Mouse (Mus musculus) layer of hippocampus, adult 9-11 months (tissue): ENCODE results near the gene Arpp21.
"Not testable (repeated sequence)": the region's sequence is repeated elsewhere in the genome, so short reads cannot be mapped to it uniquely, and the experiment has no call there.

Experiments
- DNase-seq: peaks from one replicate; pipeline ENCODE4 v3.0.0; 2022

The Arpp21 gene

GRCm38 (mm10) chr9:112100841-112101595 lies 134.7 kb downstream of the Arpp21 start:
- no peak for DNase-seq

DNA sequence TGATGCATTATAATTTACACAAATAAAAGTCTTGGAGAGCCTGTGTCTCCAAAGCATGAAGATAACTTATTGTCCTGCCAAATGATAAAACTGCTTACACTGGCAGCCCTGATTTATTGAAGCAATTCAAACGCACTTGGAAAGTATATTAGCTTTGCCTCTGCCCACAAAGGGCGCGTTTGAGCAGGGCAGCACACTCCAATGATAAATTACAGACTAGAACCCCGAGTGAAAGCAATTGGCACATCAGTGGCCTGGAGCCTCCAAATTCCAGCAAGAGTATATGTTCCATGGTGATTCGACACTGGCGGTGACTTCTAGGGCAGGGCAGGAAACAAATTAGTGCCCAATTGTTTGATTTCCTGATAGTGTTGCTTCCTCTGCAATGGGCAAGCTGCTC lies 137.5 kb downstream of the Arpp21 start:
- no peak for DNase-seq

DNA sequence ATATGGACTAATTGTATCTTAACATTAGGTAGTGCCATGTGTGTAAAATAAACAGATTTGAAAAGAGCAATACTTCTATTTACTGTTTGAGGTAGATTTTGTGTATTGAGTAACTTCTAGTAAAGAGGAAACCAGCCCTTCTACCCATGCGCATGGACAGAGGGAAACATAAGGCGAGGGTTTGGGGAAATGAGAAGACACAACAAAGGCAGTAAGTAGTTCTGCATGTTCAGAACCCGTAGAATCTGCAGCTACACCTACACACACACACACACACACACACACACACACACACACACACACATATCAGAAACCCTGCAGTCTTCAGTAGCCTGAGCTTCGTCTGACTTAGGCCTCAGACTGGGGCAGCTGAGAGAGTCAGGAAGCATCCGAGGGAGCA lies 140.0 kb downstream of the Arpp21 start:
- DNase-seq: no peak

DNA sequence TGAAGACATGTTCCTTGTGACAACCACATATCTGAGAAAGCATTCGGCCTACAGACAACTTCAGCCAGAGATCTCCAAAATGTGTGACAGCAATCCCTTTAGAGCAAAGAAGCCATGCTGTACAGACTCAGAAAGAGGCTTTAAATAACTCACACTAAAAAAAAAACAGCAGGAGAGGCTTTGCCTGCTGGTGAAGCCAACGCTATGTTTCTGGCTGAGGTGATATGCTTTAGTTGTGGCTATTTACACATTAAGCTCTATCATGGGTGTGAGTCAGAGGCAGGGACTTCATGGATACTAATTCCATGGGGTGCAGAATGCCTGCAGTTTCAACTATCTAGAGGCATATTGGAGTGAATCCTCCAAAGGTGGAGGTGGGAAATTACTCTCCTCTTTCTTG lies 140.5 kb downstream of the Arpp21 start:
- no peak for DNase-seq

GRCm38 (mm10) chr9:112078903-112079302 lies 156.8 kb downstream of the Arpp21 start:
- no peak for DNase-seq

DNA sequence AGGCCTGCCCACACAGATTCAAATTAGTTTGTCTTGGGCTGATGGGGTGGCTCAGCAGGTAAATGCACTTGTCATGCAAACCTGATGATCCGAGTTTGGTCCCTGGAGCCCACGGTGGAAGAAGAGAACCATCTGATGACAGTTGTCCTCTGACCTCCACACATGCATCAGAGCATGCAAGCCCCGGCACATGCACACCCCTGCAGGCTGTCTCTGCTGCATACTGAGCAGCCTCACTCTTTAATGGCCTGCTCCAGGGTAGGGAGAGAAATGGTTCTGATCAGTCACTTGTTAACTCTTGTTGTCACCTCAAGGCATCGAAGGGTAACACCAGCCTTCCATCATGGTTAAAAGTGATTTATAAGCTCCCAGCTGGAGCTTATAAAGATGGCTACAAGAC lies 157.3 kb downstream of the Arpp21 start:
- DNase-seq: no peak

GRCm38 (mm10) chr9:112075273-112075672 lies 160.5 kb downstream of the Arpp21 start:
- DNase-seq: no peak

DNA sequence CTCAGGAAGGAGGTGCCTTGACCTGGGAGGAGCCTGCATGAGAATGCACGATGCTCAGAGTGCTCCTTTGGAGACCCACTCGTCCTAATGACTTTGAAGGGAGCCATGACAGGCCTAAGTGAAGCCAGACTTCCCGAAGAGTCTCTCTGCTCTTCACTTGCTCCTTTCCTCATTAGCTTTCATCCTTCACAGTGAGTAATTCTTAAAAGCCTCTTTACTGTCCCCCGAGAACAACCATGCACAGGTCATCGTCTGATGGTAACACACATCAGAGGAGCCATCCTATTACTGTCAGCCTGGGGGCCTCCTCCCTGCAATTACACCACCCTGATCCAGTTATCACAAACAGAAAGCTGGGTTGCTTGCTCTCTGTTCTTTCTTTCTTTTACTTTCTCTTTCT lies 160.9 kb downstream of the Arpp21 start:
- no peak for DNase-seq

GRCm38 (mm10) chr9:112071368-112071767 lies 164.4 kb downstream of the Arpp21 start:
- DNase-seq: no peak

GRCm38 (mm10) chr9:112070961-112071360 lies 164.8 kb downstream of the Arpp21 start:
- DNase-seq: no peak

- DNase-seq: no peak
Measured at GRCm38 (mm10) chr9:112068250-112068649, 167.5 kb downstream of the Arpp21 start.

DNA sequence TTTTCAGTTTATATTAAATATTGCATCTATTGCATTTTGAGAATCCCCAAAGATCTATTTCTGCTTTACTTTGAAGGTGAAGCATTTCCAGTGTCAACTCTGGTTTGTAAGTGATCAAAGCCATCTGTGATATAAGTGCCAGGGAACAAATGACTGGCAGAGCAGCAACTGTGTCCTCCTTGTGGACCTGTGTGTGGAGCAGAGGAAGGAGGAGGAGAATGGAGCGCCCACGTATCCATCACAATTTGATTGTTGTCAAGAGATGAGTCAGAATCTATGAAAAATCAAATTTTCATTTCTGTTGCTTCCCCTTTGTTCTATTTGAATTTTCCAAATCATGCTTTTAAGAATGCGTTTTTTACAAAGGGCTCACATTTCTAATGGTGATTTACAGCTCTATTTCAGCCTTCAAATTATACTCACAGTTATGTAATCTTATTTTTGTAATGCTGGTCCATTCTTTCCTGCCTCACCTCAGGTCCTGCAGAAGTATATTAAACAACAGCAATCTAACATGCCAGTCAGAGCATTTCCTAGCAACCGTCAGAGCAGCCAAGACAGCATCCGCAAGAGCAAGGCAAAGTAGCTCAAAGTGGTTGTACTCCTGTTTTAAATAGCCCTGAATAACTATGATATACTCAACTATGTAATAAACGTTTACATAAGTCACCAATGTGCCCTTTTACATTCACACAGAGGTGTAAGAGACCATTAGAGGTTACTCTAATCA lies 174.9 kb downstream of the Arpp21 start:
- DNase-seq: peak; percentile 77

- no peak for DNase-seq
Measured at GRCm38 (mm10) chr9:112054807-112055381, 180.8 kb downstream of the Arpp21 start.

DNA sequence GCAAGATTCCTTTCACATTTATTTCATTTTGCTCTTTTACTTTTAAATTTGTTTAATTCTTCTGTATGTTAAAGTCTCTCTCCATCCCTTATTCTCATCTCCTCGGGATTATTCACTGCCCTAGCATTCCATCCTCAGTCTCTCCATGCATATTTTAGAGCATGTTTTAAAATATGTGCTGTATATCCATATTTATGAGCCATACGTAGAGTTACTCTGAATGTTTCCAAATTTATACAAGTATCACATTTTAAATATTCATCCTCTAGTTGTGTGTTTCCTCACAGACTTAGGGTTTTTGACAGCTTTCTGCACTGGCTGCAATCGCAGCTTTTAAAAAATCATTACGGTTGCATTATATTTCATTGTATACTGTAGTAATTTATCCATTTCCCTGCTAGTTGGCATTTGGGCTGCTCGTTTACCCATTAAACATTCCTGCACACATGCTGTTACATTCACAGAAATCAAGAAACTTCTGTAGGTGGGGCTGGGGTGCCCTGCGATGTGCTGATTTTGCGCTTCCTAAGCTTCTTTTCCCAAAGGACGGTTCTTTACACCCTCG lies 187.8 kb downstream of the Arpp21 start:
- DNase-seq: no peak

- DNase-seq: no peak
Measured at GRCm38 (mm10) chr9:112040566-112040965, 195.2 kb downstream of the Arpp21 start.

DNA sequence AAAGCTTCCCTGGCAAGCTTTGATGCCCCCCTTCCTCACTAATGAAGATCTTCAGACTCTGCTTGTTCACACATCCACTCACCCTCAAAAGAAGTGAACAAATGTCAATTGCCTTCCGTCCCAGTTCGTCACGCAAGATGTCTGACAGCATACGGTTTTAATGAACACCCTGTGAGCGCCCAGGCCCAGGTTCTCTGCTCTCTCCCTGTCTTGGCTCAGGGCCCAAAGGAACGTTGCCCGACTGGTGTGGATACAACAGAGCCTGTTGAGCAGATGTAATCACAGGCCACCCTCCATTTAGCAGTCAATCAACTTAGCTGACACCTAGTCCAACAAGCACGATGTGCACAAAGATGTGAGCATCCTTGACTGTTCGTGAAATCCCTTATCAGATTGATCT lies 198.0 kb downstream of the Arpp21 start:
- DNase-seq: no peak

DNA sequence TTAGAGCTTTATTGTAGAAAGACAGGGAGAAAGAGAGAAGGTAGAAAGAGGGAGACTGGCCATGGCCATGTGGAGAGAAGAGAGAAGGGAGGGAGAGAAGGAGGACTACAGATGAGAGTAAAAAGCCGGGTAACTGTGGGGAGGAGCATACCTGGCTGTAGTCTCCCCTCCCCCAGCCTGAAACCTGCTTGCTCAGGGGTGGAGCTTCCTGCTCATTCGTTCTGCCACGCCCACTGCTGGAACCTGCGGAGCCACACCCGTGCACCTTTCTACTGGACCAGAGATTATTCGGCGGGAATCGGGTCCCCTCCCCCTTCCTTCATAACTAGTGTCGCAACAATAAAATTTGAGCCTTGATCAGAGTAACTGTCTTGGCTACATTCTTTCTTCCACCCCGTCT lies 201.9 kb downstream of the Arpp21 start:
- DNase-seq: not testable (repeated sequence)

DNA sequence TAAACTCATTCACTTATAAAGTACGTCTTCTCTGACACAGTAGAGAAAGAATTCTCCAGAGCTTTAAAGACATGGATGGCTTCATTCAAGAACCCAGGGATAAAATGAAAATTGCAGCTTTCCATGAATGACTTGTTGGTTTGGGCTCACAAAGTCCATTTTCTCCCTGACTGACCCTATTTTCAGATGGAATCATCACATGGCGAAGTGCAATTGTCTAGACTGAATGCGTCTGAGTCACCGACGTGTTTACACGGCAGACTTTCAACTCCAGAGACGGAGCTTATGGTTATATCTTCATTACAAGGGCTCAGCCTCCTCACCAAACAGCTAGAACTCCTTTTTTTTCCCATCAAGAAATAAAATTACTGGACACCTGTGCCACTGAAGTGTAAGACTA lies 203.6 kb downstream of the Arpp21 start:
- no peak for DNase-seq

- no peak for DNase-seq
Measured at GRCm38 (mm10) chr9:112023562-112024015, 212.1 kb downstream of the Arpp21 start.

- no peak for DNase-seq
Measured at GRCm38 (mm10) chr9:112023111-112023510, 212.6 kb downstream of the Arpp21 start.
